Mouse (Mus musculus) ovary, adult 2 months (tissue): ENCODE measurements around the gene Batf3. TPM values are rescaled to one million over a fixed set of nuclear protein-coding genes. Genes with fewer than 3 reads are reported as not detected.

ENCODE experiments used
- polyA plus RNA-seq: library from polyadenylated mRNA; depleted of rRNA; stranded (reverse); fragments of >200 nt; gene quantifications from 2 replicates; pipeline ENCODE4 v1.2.3, GENCODE M21; 2012; rRNA removed

Gene Batf3
- polyA plus RNA-seq, result 7.4 and 9.7 TPM in 2 replicates

GRCm38 (mm10) chr1:191097802-191098747 is at the start of gene Batf3:
Gene Batf3 (plus strand): TSS chr1:191097847.

GRCm38 (mm10) chr1:191062781-191063485 is 34.7 kb upstream of the Batf3 start, which contains the start of the genes Tatdn3 and Nsl1:
Gene Tatdn3 (minus strand): TSS chr1:191062932.
Gene Nsl1 (plus strand): TSS chr1:191063012.

Other genes starting within 250 kb of the Batf3 start
- 4.9 and 10.4 TPM in 2 replicates for gene Rps6kc1, start 186.1 kb upstream of the Batf3 start, polyA plus RNA-seq
- gene Angel2, start 172.7 kb upstream of the Batf3 start, polyA plus RNA-seq, result 22.9 and 26.5 TPM in 2 replicates
- gene Vash2, start 118.6 kb upstream of the Batf3 start, polyA plus RNA-seq, result 7.7 and 8.2 TPM in 2 replicates
- 42.1 and 52.6 TPM in 2 replicates for gene Flvcr1, start 71.7 kb upstream of the Batf3 start, polyA plus RNA-seq
- not detected in 2 replicates for gene Spata45, start 61.2 kb upstream of the Batf3 start, polyA plus RNA-seq
- 2.9 and 4.9 TPM in 2 replicates for gene Tatdn3, start 34.9 kb upstream of the Batf3 start, polyA plus RNA-seq
- gene Nsl1, start 34.8 kb upstream of the Batf3 start, polyA plus RNA-seq, result 4.1 and 5.2 TPM in 2 replicates
- not detected in 2 replicates for gene Fam71a, start 67.0 kb downstream of the Batf3 start, polyA plus RNA-seq
- 5.5 and 6.4 TPM in 2 replicates for gene Atf3, start 120.2 kb downstream of the Batf3 start, polyA plus RNA-seq
- 392 and 487 TPM in 2 replicates for gene Nenf, start 220.3 kb downstream of the Batf3 start, polyA plus RNA-seq
- 36.8 and 46.7 TPM in 2 replicates for gene Tmem206, start 228.1 kb downstream of the Batf3 start, polyA plus RNA-seq